Mouse (Mus musculus) erythroblast, embryonic 14.5 days (primary cell): ENCODE measurements around the gene Ppp1r14b. TPM values are rescaled to one million over a fixed set of nuclear protein-coding genes. Genes with fewer than 3 reads are reported as not detected.

Experiments
- H3K27me3 ChIP-seq: 2 replicates; pipeline ENCODE4 v1.6.1; 2012; ENCODE audit warnings: inconsistent platforms; ENCODE audit not compliant: control insufficient read depth
- H3K36me3 ChIP-seq: 2 replicates; pipeline ENCODE4 v1.6.1; 2012; ENCODE audit warnings: mild to moderate bottlenecking, inconsistent platforms; ENCODE audit not compliant: control insufficient read depth
- H3K4me1 ChIP-seq: 2 replicates; pipeline ENCODE4 v1.6.1; 2012; ENCODE audit warnings: inconsistent platforms; ENCODE audit not compliant: control insufficient read depth
- H3K4me3 ChIP-seq: replicated peaks from 2 replicates; pipeline ENCODE3; 2012; ENCODE audit warnings: moderate library complexity, mild to moderate bottlenecking, inconsistent platforms
- H3K9me3 ChIP-seq: 2 replicates; pipeline ENCODE4 v1.6.1; 2012; ENCODE audit warnings: low read length, inconsistent platforms, mixed read lengths; ENCODE audit not compliant: control insufficient read depth
- GATA1 ChIP-seq: IDR thresholded peaks from 2 replicates; pipeline ENCODE4 v1.6.1; 2012; ENCODE audit warnings: low read length, inconsistent platforms, mixed read lengths
- TAL1 ChIP-seq: IDR thresholded peaks from 3 replicates; pipeline ENCODE4 v1.6.1; 2012; ENCODE audit warnings: low read length, inconsistent platforms, mixed read lengths
- polyA plus RNA-seq: library from polyadenylated mRNA; stranded (reverse); fragments of >175 nt; gene quantifications from 2 replicates; pipeline ENCODE4 v1.2.3, GENCODE M21; 2012

The Ppp1r14b gene
- polyA plus RNA-seq = 15.6 and 17.4 TPM in 2 replicates

DNA sequence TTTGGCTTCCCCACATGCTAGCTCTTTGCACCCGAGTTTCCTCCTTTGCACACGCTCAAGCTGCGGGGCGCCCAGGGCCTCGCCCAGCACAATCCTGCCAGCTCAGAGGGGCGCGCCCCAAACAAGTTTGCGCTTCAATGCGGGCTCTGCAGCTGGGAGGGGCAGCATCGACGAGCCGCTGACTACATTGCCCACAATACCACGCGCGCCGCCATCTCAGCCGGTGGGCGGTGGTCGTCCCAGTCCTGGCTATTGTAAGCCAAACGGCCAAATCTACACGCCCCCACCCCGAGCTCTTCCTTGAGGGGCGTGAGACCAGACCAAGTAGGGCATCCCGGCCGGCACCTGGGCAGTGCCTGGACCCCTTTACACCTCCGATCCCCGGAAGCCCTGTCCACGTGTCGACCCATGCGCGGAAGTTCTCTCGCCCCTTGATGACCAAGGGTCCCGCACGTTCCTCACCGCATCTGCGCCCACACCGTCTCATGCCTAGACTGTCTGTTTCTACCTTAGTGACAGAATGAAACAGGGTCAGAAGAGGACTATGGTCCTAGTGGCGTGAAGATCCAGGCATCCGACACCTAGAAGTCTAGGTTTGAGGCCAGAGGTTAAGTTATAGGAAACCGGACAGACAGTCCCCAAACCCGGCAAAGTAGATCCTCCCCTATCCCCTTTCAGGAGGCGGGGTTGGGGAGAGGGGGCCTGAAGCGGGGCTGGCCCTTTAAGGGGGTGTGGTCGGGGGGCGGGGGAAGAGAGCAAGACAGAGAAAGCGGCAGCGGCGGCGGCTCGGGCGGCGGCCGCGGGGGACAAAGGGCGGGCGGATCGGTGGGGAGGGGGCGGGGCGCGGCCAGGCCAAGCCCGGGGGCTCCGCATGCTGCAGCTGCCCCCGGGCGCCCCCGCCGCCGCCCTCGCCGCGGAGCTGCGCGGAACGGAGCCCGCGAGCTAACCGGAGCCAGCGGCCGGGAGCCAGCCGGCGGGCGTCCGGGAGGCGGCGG, at the start of gene Ppp1r14b:
Gene Ppp1r14b, plus strand, starts transcription at position 758 of the 995 bp plus-strand sequence.
- TF ChIP-seq GATA1 = no peak
- Histone ChIP-seq H3K4me3 (peak within 1 kb of the TSS; percentile 82), H3K27me3 (no peaks in the 10 kb centered on the region; the same call in none of the 2 replicates), H3K9me3 (no peaks in the 10 kb centered on the region), H3K4me1 (peaks cover 90% of the 10 kb centered on the region), H3K36me3 (peaks cover 26% of the 10 kb centered on the region)

DNA sequence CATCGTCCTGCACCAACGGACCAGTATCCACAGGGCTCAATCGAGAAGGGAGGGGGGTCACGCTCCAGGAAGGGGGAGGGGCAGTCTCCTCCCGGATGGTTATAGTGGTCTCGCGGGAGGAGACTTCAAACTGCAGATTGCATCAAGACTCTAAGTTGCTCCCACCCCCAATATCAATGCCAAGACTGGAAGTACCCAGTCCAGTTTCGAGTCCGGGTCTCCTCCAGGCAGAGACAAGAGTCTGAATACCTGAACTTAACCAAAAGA, 49.5 kb upstream of the Ppp1r14b start, which contains the start of gene Catsperz:
Gene Catsperz, minus strand, starts transcription at position 74 of the 267 bp plus-strand sequence.
- H3K4me3 ChIP-seq = no peak within 1 kb of the TSS

DNA sequence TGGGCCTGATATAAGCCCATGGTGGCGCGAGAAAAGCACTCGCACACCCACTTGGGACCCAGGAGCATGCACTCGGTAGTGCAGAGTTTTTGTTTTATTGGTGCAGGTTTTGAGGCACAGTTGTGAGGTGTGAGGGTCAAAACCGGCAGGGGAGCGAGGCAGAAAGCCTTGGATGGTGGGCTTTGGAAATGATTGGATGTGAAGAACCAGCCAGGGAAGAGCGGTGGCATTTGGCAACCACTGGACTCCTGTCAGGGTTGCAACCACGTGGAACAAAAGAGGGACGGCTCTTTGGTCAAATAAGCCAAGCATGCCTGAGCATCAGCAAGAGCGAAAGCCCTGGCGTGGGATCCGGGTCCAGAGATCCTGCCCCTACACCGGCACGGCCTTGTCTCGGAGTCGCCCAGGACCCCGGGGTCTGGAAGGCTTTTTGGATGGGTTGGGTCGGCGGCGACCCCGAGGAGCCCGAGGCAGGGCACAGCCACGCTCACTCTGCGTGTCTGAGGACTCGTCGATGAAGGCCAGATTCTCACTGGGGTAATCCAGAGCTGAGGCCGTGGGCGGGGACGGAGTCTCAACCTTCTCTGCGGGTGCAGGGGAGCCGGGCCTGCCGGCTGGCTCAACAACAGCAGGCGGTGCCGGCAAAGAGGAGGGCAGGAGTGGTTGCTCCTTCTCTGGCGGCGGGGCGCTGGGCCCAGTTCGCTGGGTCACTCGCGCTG, 49.0 kb upstream of the Ppp1r14b start:
- TF ChIP-seq TAL1 (no peak), GATA1 (no peak)
- H3K36me3 ChIP-seq = no peaks in the 10 kb centered on the region
- H3K9me3 ChIP-seq = peaks cover 15% of the 10 kb centered on the region
- peaks cover 41% of the 10 kb centered on the region for H3K4me1 ChIP-seq
- H3K4me3 ChIP-seq = no peak overlapping the region
- peaks cover 78% of the 10 kb centered on the region for H3K27me3 ChIP-seq

More for the DNA sequence above, 49.5 kb upstream of the Ppp1r14b start, which contains the start of gene Catsperz:
- H3K4me1 ChIP-seq = peaks cover 46% of the 10 kb centered on the region
- peaks cover 72% of the 10 kb centered on the region for H3K27me3 ChIP-seq
- H3K36me3 ChIP-seq = no peaks in the 10 kb centered on the region
- no peak for TF ChIP-seq GATA1
- no peak for TF ChIP-seq TAL1
- peaks cover 15% of the 10 kb centered on the region for H3K9me3 ChIP-seq

DNA sequence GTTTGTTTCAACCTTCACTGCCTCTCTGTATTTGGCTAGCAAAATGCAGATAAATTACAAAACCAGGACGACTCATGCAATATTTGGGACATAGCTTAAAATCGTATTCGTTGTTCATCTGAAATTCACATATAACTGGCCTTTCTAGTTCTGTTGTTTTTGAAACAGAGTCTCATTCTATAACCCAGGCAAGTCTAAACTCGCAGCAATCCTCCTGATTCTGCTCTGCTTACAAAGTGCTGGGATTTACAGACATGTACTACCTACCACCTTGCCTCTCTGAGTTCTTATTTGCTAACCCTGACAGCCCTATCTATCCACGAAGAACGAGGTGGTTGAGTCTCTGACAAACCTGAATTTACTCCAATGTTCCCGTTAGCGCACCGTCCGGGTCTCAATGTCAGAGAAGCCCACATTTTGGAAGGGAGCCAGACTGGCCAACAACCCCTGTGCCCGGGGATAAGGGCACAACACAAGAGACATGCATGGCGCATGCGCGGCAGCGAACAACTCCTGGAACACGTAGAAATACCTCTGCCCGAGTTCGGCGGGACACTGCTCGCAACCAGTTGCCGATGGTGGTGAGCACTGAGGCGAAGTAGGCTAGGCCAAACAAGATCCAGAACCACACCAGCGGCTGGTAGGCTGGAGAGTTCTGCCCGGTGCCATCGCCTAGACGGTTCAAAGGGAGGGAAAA, 48.1 kb upstream of the Ppp1r14b start:
- no peak for TF ChIP-seq TAL1
- TF ChIP-seq GATA1 = no peak
- Histone ChIP-seq H3K9me3 (peaks cover 15% of the 10 kb centered on the region), H3K27me3 (peaks cover 87% of the 10 kb centered on the region), H3K36me3 (no peaks in the 10 kb centered on the region), H3K4me3 (no peak overlapping the region), H3K4me1 (peaks cover 35% of the 10 kb centered on the region)

DNA sequence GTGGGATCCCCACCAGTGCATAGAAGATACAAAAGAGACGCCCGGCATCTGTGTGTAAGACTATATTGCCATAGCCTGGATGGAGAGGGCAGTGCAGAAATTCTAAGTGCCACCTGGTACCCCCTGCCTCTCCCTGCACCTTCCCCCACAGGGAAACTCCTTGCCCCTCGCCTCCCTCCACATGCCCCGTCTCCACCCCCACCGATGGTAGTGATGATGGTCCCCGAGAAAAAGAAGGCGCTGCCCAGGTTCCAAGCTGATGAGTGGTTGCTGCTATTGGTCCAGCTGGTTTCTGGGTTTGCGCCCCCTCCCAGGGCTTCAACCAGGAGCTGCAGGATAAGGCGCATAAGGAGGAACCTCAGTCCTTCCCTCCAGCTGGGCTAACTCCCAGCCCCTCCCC, 46.7 kb upstream of the Ppp1r14b start:
- H3K36me3 ChIP-seq = no peaks in the 10 kb centered on the region
- TF ChIP-seq TAL1 (no peak), GATA1 (no peak)
- H3K27me3 ChIP-seq = peaks cover 97% of the 10 kb centered on the region
- H3K4me1 ChIP-seq = peaks cover 22% of the 10 kb centered on the region
- H3K4me3 ChIP-seq = no peak overlapping the region
- H3K9me3 ChIP-seq = peaks cover 15% of the 10 kb centered on the region

DNA sequence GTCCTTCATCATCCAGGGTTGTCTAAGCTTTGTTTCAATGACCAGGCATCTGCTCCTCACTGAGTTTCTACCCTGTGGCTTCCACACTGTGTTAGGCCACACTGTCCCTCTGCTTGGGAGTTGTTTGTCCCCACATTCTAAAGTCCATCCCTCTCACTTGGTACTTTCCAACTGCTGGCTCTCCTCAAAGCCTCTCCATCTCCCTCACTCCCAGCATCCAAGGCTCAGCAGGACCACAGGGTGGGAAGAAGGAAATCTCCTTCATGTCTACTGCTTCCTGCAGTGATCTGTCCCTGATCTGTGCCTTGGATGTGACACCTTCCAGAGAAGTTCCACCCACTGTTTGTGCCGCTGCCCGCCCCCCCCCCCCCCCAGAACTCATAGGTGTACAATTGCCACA, 43.8 kb upstream of the Ppp1r14b start:
- Histone ChIP-seq H3K27me3 (peaks cover 97% of the 10 kb centered on the region), H3K4me3 (no peak overlapping the region), H3K9me3 (peaks cover 19% of the 10 kb centered on the region), H3K4me1 (peaks cover 12% of the 10 kb centered on the region), H3K36me3 (no peaks in the 10 kb centered on the region)
- TF ChIP-seq GATA1 = no peak
- TF ChIP-seq TAL1 = no peak

DNA sequence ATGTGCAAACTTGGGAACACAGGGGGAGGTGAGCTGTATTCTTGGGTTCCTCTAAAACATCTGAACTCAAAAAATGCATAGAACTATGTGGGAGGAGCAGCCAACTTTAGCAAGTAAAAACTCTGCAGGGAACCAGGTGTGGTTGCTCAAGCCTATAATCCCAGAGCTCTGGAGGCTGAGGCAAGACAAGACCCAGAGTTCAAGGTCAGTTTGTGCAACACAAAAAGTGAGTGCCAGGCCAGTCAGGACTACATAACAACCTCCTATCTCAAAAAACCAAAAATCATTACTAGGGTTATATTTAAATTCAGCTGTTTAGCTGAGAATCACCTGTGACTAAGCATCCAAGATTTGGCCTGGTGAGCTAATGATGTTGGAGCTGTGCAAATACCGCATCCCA, 42.8 kb upstream of the Ppp1r14b start:
- Histone ChIP-seq H3K9me3 (peaks cover 13% of the 10 kb centered on the region; the same call in 1 of the 2 replicates), H3K4me1 (peaks cover 5% of the 10 kb centered on the region), H3K36me3 (no peaks in the 10 kb centered on the region), H3K27me3 (peaks cover 91% of the 10 kb centered on the region), H3K4me3 (no peak overlapping the region)
- TF ChIP-seq TAL1 (no peak), GATA1 (no peak)

DNA sequence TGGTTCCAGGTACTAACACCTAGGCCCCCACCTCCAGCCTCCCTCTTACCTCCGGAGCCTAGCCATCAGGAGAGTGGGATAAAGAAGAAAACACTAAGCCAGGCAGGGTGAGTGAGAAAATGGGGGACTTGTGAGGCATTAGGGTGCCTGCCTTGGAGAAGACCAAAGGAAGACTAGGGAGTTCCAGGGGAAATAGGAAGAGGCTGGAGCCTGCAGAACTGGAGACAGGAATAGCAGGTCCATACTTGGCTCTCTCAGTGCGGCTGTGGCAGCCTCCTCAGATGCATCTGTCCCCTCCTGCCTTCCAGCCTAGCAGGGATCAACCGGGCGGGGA, 41.7 kb upstream of the Ppp1r14b start:
- H3K4me3 ChIP-seq = no peak overlapping the region
- no peak for TF ChIP-seq TAL1
- peaks cover 5% of the 10 kb centered on the region for H3K4me1 ChIP-seq
- H3K36me3 ChIP-seq = no peaks in the 10 kb centered on the region
- peaks cover 10% of the 10 kb centered on the region; the same call in 1 of the 2 replicates for H3K9me3 ChIP-seq
- H3K27me3 ChIP-seq = peaks cover 84% of the 10 kb centered on the region
